Mouse (Mus musculus): ENCODE data around the gene Tsc22d4.
"Not testable (repeated sequence)": the region's sequence is repeated elsewhere in the genome, so short reads cannot be mapped to it uniquely, and the experiment has no call there.

Tsc22d4 gene

DNA sequence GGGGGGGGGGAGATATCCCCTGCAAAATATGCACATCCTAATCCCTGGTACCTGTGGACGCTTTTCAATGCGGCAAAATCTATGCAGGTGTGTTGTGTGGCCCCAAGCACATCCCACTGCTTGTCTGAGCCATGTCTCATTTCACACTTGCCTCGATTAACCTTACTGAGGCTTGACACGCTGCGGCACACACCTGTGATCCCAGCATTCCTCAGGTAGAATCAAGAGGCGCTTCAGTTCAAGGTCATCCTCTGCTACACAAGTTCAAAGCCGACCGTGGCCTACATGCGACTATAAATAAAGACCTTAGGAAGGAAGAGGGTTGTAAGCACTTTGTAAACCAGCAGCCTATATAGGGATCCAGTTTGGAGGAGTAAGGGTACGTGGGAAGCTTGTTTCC is 3.5 kb upstream of the Tsc22d4 start:
- DNase-seq = no peak

GRCm38 (mm10) chr5:137742836-137743235 is 2.7 kb upstream of the Tsc22d4 start:
- no peak for DNase-seq

GRCm38 (mm10) chr5:137744197-137744596 is 1.3 kb upstream of the Tsc22d4 start:
- no peak for DNase-seq

- peak; percentile 72 for DNase-seq
These were observed 836 bp downstream of the Tsc22d4 start for GRCm38 (mm10) chr5:137746282-137746850.

DNA sequence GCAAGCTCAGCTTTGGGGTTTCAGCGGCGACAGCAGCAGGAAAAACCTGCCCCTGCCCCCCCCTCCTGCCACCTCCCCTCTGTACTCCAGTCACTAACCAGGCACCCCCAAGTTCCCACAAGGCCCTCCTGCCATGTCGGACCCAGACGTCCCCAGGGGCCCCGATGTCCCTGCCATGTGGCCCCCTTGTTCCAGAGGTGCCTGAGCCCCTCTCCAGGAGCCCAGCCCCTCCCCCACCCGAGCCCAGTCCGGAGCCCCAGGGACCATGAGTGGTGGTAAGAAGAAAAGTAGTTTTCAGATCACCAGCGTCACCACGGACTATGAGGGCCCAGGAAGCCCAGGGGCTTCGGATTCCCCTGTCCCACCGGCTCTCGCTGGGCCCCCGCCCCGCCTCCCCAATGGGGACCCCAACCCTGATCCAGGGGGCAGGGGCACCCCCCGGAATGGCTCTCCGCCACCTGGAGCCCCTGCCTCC is 1.4 kb downstream of the Tsc22d4 start:
- peak; percentile 20 for DNase-seq

DNA sequence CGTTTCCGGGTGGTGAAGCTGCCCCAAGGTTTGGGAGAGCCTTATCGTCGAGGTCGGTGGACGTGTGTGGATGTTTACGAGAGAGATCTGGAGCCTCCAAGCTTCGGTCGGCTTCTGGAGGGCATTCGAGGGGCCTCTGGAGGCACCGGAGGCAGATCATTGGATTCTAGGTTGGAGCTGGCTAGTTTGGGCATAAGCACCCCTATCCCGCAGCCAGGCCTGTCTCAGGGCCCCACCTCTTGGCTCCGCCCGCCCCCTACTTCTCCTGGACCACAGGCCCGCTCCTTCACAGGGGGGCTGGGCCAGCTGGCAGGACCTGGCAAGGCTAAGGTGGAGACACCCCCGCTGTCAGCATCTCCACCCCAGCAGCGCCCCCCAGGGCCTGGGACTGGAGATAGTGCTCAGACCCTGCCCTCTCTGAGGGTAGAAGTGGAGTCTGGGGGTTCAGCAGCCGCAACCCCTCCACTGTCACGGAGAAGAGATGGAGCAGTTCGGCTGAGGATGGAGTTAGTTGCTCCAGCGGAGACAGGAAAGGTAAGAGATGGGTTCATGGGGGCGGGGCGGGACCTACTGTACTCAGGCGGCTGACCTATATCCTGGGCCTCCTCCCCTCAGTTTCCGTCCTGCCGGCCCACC is 1.9 kb downstream of the Tsc22d4 start:
- peak; percentile 55 for DNase-seq

DNA sequence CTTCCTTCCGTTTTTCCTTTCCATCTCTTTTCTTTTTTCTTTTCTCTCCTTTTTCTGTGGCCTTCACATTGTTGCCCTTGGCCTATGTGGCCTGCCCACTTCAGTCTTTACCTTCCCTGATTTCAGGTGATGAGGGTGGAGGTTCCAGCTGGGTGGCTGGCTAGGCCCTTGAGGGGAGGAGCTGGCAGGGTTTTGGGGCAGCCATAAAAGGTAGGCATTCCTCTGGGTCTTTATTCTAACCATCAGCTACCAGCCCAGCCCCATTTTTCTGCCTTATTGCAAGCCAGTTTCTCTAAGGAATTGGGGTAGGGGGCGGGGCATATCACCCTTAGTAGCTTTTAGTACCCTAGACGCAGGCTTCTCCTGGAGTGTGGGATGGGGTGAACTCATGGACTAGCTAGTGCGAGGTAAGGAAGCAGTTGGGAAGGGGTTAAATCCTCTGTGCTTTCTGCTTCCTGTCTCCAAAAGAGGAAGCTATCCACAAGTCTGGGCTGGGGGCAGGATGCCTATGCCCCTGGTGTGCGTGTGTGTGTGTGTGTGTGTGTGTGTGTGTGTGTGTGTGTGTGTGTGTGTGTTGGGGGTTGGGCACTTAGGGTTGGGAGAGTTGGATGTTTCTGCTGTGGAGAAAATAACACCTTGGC is 2.7 kb downstream of the Tsc22d4 start:
- DNase-seq = peak; percentile 26

- DNase-seq = peak; percentile 29
These were observed 3.8 kb downstream of the Tsc22d4 start for GRCm38 (mm10) chr5:137749196-137749836.

- DNase-seq = not testable (repeated sequence)
These were observed 4.7 kb downstream of the Tsc22d4 start for GRCm38 (mm10) chr5:137750212-137750611.

DNA sequence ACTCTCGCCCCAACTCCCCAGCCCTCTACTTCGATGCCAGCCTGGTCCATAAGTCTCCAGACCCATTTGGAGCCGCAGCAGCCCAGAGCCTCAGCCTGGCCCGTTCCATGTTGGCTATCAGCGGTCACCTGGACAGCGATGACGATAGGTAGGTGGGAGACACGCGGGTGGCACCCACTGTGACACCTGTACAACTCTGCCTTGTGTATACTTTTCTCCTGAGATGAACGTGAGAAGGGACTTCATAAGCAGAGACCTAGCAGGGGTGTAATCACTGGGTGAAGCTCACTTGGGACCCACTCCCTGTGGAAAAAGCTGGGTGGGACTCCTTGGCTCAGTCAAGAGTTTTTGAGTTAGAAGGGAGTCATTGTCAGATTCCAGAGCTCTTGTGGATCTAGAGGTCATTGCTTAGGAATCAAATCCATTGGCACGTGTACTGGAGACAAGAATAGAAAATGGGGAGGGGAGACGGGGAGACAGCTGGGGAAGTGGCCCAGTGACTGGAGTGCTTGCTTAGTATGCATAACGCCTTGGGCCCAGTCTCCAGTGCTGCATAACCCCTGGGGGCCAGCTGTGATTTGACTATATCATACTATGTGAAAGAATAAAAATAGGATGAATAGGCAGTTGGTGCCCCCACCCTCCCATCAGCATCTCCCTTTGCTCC is 5.8 kb downstream of the Tsc22d4 start:
- DNase-seq = no peak

DNA sequence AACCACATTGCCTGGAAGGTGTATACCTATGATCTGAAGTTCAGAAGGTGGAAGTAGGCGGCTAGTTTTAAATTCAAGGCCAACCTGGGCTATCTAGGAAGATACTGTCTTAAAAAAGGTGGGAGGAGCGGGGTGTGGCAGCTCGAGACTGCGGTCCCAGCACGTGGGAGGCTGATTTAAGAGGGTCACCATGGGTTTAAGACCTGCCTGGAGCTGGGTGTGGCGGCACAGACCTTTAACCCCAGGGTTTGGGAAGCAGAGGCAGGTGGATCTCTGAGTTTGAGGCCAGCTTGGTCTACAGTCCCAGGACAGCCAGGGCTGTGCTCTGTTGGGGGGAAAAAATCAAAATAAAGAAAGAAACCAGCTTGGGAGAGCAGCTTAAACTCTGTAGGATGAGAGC is 6.5 kb downstream of the Tsc22d4 start:
- no peak for DNase-seq

DNA sequence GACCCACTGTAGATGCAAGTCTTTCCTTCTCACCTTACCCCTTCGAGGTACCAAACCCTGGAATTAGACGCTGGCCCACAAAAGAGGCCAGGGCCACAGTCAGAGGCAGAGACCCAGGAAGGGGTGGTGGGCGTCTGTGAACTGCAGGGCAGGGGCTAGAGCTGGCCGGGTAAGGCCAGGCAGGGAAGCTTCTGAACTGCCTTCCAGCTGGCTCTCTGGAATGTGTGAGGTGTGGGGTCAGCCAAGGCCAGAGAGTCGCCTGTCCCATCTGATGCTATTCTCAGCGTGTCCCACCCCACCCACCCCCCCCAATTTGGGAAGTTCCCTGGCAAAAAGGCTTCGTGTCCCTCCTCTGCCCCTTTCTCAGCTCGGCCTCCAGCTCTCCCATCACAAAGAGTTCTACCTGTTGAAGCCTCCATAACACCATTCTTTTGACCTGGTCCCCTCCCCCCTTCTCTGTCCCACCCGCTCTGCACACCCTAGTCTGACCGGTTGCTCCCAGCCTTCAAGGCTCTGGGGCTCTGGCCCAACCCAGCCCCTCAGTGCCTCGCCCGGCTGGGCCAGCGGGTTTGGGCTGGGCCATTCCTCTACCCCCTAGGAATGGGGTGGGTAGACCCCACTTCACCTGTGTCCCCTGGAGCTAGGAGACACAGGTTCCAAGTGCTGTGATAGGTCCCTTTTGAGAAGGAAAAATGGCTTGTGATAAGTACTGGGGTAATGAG is 7.7 kb downstream of the Tsc22d4 start:
- peak; percentile 29 for DNase-seq

DNA sequence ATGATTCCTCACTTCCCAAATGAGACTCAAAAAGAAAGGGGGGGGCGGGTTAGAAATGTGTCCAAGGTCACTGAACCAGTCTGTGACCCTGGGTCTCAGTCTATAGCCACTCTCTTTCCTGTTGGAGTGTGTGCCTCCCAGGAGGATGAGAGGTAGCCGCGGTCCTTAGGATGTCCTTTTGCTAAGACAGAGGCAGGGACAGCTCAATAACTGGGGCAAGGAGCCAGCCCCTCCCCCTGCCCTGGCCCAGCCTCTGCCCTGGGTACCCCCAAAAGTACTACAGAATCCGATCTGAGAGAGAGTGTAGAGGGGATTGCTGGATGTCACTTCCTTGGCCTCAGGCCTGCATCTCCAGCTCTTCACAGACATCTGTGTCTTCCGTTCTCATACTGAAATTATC is 9.9 kb downstream of the Tsc22d4 start:
- DNase-seq = no peak

GRCm38 (mm10) chr5:137756106-137756505 is 10.6 kb downstream of the Tsc22d4 start:
- no peak for DNase-seq

DNA sequence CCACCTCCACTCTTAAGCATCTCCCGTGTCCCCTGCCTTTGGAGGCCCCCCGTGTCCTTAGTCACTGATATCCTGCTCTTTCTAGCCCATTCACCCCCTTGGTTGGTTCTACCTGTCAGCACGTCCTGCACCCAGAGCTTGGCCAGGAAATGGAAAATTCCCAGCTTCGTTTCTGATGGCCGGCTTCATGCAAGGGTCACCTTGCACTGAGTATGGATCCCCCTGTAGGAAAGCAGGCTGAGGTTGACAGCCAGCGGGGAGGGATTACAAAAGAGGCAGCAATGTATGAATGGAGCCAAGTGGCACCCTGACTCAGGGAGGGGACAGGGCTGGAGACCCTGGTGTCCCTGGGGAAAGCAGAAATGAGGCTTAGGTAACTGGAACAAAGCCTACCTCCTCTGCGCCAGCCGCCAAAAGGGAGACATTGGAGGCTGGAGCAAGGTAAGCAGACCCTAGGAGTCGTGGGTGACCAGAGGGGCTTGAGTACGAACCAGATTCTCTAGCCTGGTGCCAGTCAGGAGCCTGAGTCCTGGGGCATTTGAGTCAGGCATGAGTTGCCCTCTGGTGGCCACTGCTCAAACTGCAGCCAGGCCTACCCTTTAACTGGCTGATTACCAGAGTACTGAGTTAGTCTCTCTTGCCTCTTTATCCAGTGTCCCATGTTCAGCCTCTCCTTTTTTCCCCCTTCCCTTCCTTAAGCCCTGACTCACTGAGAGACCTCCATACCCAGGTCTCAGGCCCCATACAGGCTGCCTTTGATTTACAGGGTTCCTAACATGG is 11.5 kb downstream of the Tsc22d4 start:
- peak; percentile 91 for DNase-seq

- no peak for DNase-seq
These were observed 12.4 kb downstream of the Tsc22d4 start for GRCm38 (mm10) chr5:137757887-137758286.

- DNase-seq = no peak
These were observed 13.5 kb downstream of the Tsc22d4 start for GRCm38 (mm10) chr5:137758921-137759534.

DNA sequence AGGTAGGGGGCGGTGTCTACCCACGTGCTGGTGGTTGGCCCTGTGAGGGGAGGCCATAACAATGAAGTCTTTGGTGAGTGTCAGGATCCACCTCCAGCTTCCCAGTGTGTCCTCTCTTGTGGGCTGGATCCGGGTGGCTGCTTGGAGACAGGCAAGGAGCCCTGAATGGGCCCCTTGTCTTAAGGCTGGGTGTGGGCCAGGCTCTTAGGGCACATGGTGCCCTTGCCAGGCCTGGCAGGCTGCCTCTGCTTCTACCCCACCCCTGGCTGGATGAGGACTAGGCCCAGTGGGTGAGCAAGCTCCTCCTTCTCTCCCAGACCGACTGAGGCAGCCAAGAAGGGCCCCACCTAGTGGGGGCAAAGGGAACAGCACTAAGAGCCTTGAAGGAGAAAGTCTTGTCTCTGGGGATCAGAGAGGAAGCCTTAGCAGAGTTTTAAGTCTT is 14.5 kb downstream of the Tsc22d4 start:
- peak; percentile 88 for DNase-seq

DNA sequence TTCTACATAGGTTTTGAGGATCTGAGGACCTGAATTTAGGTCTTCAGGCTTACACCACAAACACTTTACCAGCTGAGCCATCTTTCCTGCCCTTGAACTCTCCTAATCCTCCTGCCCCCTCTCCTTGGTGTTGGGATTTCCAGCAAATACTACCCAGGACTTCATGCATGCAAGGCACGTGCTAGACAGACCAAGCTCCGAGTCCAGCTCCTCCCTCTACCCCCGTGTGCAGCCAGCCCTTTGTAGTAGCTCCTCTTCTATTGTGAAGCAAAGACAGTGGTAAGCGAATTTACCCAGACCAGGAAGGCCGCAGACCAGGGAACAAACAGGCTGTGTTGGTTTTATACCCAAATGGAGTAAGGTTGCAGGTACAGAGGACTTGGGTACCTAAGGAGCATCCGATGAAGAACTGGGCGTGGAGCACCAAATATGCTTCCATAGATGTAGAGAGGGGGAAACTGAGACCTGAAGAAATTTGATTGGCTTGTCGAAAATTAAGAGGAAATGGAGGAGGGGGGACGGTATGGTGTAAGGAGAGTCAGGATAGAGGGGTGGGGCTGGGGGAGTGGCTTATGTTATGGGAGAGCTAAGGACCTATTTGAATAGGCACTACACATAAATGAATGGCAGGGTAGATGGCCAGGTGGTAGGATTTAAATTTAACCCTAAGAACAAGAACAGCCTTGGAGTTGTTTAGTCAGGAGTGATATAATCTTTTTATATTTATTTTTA is 19.2 kb downstream of the Tsc22d4 start:
- DNase-seq = no peak

- no peak for DNase-seq
These were observed 20.7 kb downstream of the Tsc22d4 start for GRCm38 (mm10) chr5:137766270-137766669.
